Mouse (Mus musculus) heart, adult 11 months (tissue): ENCODE measurements around the gene Fbxl13.
A peak's percentile ranks its signal among the peaks of the same experiment; 100 is the strongest.

Source experiments
- DNase-seq: peaks from one replicate; pipeline ENCODE4 v3.0.0; 2022

The Fbxl13 gene

GRCm38 (mm10) chr5:21574386-21575209 is 70.8 kb downstream of the Fbxl13 start:
- peak; percentile 52 for DNase-seq

- DNase-seq, result peak; percentile 22
These were observed 72.5 kb downstream of the Fbxl13 start for GRCm38 (mm10) chr5:21572764-21573416.

GRCm38 (mm10) chr5:21567784-21568183 is 77.7 kb downstream of the Fbxl13 start:
- peak; percentile 22 for DNase-seq

- peak; percentile 72 for DNase-seq
These were observed 79.9 kb downstream of the Fbxl13 start for GRCm38 (mm10) chr5:21565392-21566065.

- DNase-seq, result peak; percentile 82
These were observed 81.5 kb downstream of the Fbxl13 start for GRCm38 (mm10) chr5:21563936-21564335.

GRCm38 (mm10) chr5:21556502-21556901 is 88.9 kb downstream of the Fbxl13 start:
- DNase-seq, result no peak

- no peak for DNase-seq
These were observed 90.7 kb downstream of the Fbxl13 start for GRCm38 (mm10) chr5:21554732-21555131.

GRCm38 (mm10) chr5:21553685-21554084 is 91.7 kb downstream of the Fbxl13 start:
- peak; percentile 79 for DNase-seq

GRCm38 (mm10) chr5:21547005-21547404 is 98.4 kb downstream of the Fbxl13 start:
- DNase-seq, result peak; percentile 70

- peak; percentile 93 for DNase-seq
These were observed 99.6 kb downstream of the Fbxl13 start for GRCm38 (mm10) chr5:21545786-21546185.

GRCm38 (mm10) chr5:21545227-21545626 is 100.2 kb downstream of the Fbxl13 start:
- no peak for DNase-seq

- DNase-seq, result peak; percentile 96
These were observed 100.6 kb downstream of the Fbxl13 start for GRCm38 (mm10) chr5:21544821-21545220.

- peak; percentile 96 for DNase-seq
These were observed 101.8 kb downstream of the Fbxl13 start, which contains the start of gene Lrrc17 for GRCm38 (mm10) chr5:21543409-21544201. Gene Lrrc17 (plus strand): TSS chr5:21543559.

- DNase-seq, result peak; percentile 17
These were observed 103.2 kb downstream of the Fbxl13 start for GRCm38 (mm10) chr5:21542226-21542625.

GRCm38 (mm10) chr5:21532921-21533320 is 112.5 kb downstream of the Fbxl13 start:
- DNase-seq, result peak; percentile 98

GRCm38 (mm10) chr5:21532126-21532525 is 113.3 kb downstream of the Fbxl13 start:
- DNase-seq, result peak; percentile 87

GRCm38 (mm10) chr5:21529110-21529720 is 116.2 kb downstream of the Fbxl13 start:
- peak; percentile 89 for DNase-seq

- DNase-seq, result peak; percentile 96
These were observed 117.2 kb downstream of the Fbxl13 start for GRCm38 (mm10) chr5:21528068-21528842.

- DNase-seq, result peak; percentile 97
These were observed 117.9 kb downstream of the Fbxl13 start for GRCm38 (mm10) chr5:21527488-21527911.

- DNase-seq, result peak; percentile 83
These were observed 118.5 kb downstream of the Fbxl13 start for GRCm38 (mm10) chr5:21526835-21527485.

- DNase-seq, result peak; percentile 16
These were observed 126.3 kb downstream of the Fbxl13 start for GRCm38 (mm10) chr5:21519166-21519565.
